Mouse (Mus musculus) heart, adult 2 months (tissue): ENCODE measurements around the gene Tex10. TPM values are rescaled to one million over a fixed set of nuclear protein-coding genes. Genes with fewer than 3 reads are reported as not detected.

Source experiments
- DNase-seq, 2 experiments: peaks; one replicate each; pipeline ENCODE4 v3.0.0; 2021
- H3K27ac ChIP-seq: fragments of 200-600 bp; 2 replicates; pipeline ENCODE4 v1.8.1; 2022
- H3K27me3 ChIP-seq: fragments of 200-500 bp; 2 replicates; pipeline ENCODE4 v1.6.1; 2012; ENCODE audit warnings: mild to moderate bottlenecking, low read length, inconsistent platforms, mixed read lengths; ENCODE audit not compliant: control insufficient read depth, insufficient read depth
- H3K36me3 ChIP-seq: fragments of 200-500 bp; 2 replicates; pipeline ENCODE4 v1.6.1; 2012; ENCODE audit warnings: low read length, inconsistent platforms; ENCODE audit not compliant: control insufficient read depth, insufficient read depth
- H3K4me1 ChIP-seq: fragments of 200-500 bp; 2 replicates; pipeline ENCODE4 v1.6.1; 2011; ENCODE audit warnings: low read length; ENCODE audit not compliant: control insufficient read depth, insufficient read depth
- H3K4me3 ChIP-seq: fragments of 200-600 bp; 2 replicates; pipeline ENCODE4 v1.8.1; 2022
- H3K79me2 ChIP-seq: fragments of 200-500 bp; replicated peaks from 2 replicates; pipeline ENCODE4 v1.6.1; 2012; ENCODE audit warnings: mild to moderate bottlenecking, inconsistent platforms, low read length, moderate library complexity, mixed read lengths; ENCODE audit not compliant: control insufficient read depth, insufficient read depth
- H3K9ac ChIP-seq: fragments of 200-500 bp; 2 replicates; pipeline ENCODE4 v1.6.1; 2012; ENCODE audit warnings: low read depth, mild to moderate bottlenecking, control low read depth, inconsistent platforms, low read length, mixed read lengths
- CTCF ChIP-seq: fragments of 200-600 bp; IDR thresholded peaks from 2 replicates; pipeline ENCODE4 v1.8.1; 2022; ENCODE audit warnings: antibody characterized with exemption, mild to moderate bottlenecking, moderate library complexity
- EP300 ChIP-seq: fragments of 200-500 bp; IDR thresholded peaks from 2 replicates; pipeline ENCODE4 v1.6.1; 2011; ENCODE audit warnings: low read depth, low read length, control low read depth; ENCODE audit not compliant: insufficient read depth
- POLR2A ChIP-seq: fragments of 200-500 bp; IDR thresholded peaks from 2 replicates; pipeline ENCODE4 v1.6.1; 2011; ENCODE audit warnings: mild to moderate bottlenecking, low read depth, low read length, control low read depth; ENCODE audit not compliant: insufficient read depth
- WGBS: fragments of 180-500 bp; shearing (Covaris S2); methylation state at CpG from one replicate; pipeline ENCODE4 v1.1.7; 2018; 5-methylcytosine and 5-hydroxymethylcytosine counted together
- intact Hi-C: fragments of 180-260 bp; cut with DNase I; formaldehyde crosslinking; loops from one replicate; pipeline ENCODE4 v1.15.1; 2025
- polyA plus RNA-seq: library from polyadenylated mRNA; depleted of rRNA; stranded (reverse); fragments of >200 nt; gene quantifications from 2 replicates; pipeline ENCODE4 v1.2.3, GENCODE M21; 2012
- total RNA-seq, 2 experiments: library from RNA; stranded (reverse); gene quantifications; 2 replicates each; pipeline ENCODE4 v1.2.3; 2021

The Tex10 gene
- total and polyA plus RNA-seq, 3 experiments = 7.9 to 9.0 (median 8.0) TPM

DNA sequence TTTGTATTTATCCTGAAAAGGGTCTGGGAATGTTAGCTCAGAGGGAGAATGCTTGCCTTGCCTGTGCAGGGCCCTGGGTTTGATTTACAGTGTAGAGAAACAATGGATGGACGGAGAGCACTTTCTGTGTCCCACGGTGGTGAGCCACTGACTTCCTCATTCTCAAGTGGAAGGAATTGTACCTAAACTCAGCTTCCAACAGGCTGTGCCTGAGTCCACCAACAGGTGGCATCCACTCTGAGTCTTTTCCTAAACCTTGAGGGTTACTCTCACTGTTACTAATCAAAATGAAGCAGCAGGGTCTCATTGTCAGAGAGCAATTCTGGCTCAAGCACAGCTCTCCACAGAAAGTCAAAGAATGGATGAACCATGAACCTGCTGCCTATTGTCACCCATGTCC lies 8.0 kb upstream of the Tex10 start:
- Histone ChIP-seq H3K27ac (no peak overlapping the region), H3K36me3 (no peaks in the 10 kb centered on the region), H3K79me2 (no peaks in the 10 kb centered on the region), H3K27me3 (no peaks in the 10 kb centered on the region), H3K4me1 (no peaks in the 10 kb centered on the region), H3K9ac (no peak overlapping the region), H3K4me3 (no peak overlapping the region)
- DNase-seq = peak in 1 of 2 experiments; percentile 9
- peak; percentile 70 for TF ChIP-seq CTCF
- TF ChIP-seq POLR2A = no peak
- intact Hi-C loops = loop anchor here (2.0 to 5.0 kb wide), 2 partner anchors 76 to 200 kb away; no protein-coding TSS in a partner anchor
- WGBS = 21% methylated on average over 2 of the region's 2 CpGs

DNA sequence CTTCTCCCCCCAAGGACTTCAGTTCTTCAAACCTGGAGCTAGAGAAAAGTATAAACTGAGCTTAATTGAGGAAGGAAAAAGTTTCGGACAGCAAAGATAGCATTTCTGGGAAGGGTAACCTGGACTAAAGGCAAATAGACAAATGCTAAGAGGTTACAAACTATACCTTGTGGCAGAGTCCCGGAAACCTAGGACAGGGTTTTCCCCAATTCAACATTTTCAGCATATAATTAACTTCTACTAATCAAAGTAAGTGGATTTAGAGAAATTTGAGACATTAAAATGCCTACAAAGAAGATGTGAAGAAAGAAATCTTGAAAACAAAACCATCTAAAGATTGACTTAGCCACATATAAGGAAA lies 372 bp upstream of the Tex10 start:
- Histone ChIP-seq H3K4me3 (peak overlapping the region; percentile 79), H3K36me3 (no peaks in the 10 kb centered on the region; the same call in 1 of the 2 replicates), H3K4me1 (peaks cover 2% of the 10 kb centered on the region; the same call in 1 of the 2 replicates), H3K79me2 (no peaks in the 10 kb centered on the region; the same call in 1 of the 2 replicates), H3K9ac (peak overlapping the region; percentile 61; the same call in 1 of the 2 replicates), H3K27me3 (no peaks in the 10 kb centered on the region), H3K27ac (peak overlapping the region; percentile 75)
- no peak for DNase-seq
- TF ChIP-seq CTCF (no peak), POLR2A (no peak), EP300 (no peak)
- WGBS = 58% methylated on average over 2 of the region's 2 CpGs
- intact Hi-C loops = loop anchor here (2.0 to 5.0 kb wide), 2 partner anchors 65 to 196 kb away; partner anchors contain the start of genes Erp44, Invs and Msantd3

DNA sequence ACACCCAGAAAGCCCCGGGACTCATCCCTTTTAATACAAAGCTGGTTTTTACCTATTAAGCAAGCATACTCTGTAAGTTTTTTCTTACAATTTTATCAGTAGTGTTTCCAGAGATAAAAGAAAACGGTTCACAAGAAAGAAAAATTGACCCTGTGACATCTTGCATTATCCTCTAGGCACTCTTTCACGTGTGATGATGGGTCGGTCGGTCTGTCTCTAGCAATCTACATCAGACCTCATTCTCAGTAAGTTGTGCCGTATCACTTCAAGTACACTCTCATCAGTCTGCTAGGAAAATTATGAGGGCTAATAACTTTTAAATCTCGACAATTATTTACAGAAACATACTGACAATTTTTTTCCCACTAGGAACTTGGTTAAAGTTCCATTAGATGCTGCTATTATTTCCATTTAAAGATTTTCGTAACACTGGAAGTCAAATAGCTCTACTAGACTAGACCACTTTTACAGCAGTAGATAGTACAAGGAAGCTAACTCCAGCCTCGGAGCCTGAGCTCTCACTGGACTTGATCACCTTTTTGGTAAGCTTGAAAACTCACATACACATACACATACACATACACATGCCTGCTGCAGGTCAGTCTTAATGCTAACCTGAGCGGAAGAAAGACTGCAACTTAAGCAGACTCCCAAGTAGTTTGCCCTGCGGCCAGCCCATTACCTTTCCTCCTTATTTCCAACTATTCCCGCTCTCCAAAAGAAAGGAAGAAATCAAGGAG lies 1.0 kb downstream of the Tex10 start:
- 11% methylated on average over 12 of the region's 12 CpGs for WGBS
- Histone ChIP-seq H3K36me3 (no peaks in the 10 kb centered on the region; the same call in 1 of the 2 replicates), H3K4me3 (peak overlapping the region; percentile 79), H3K27ac (peak overlapping the region; percentile 75), H3K4me1 (peaks cover 2% of the 10 kb centered on the region; the same call in 1 of the 2 replicates), H3K79me2 (no peaks in the 10 kb centered on the region; the same call in 1 of the 2 replicates), H3K27me3 (no peaks in the 10 kb centered on the region), H3K9ac (peak overlapping the region; percentile 87)
- intact Hi-C loops = loop anchor here (5.0 kb wide), 1 partner anchor 195 kb away; the partner anchor contains the start of genes Erp44 and Invs
- DNase-seq = no peak
- TF ChIP-seq EP300 (no peak), POLR2A (no peak), CTCF (no peak)

DNA sequence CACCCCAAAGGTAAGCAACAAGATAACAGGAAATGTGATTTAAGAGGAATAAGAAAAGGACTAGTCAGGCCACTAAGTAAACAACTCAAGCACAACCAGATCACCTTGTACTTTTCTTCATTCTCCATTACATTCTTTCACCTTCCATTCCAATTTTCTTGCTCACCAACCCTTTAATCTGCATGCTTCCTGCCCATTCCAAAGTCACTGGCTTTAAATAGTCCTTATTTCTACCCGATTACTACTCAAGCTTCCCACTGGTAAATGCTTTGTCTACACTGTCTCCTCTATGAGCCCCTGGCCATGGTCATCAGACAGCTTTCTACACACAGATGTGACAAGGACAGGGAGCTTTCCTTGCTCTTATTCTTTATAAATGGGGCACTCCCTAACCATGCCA lies 2.3 kb downstream of the Tex10 start:
- intact Hi-C loops = loop anchor here (5.0 kb wide), 1 partner anchor 194 kb away; the partner anchor contains the start of genes Erp44 and Invs
- 27% methylated on average over 1 of the region's 1 CpGs for WGBS
- no peaks in the 10 kb centered on the region; the same call in 1 of the 2 replicates for H3K36me3 ChIP-seq
- H3K27ac ChIP-seq = no peak overlapping the region
- no peak overlapping the region for H3K9ac ChIP-seq
- H3K27me3 ChIP-seq = no peaks in the 10 kb centered on the region
- peaks cover 2% of the 10 kb centered on the region; the same call in 1 of the 2 replicates for H3K4me1 ChIP-seq
- TF ChIP-seq CTCF (no peak), POLR2A (no peak), EP300 (no peak)
- no peak overlapping the region for H3K4me3 ChIP-seq
- no peak for DNase-seq
- no peaks in the 10 kb centered on the region; the same call in 1 of the 2 replicates for H3K79me2 ChIP-seq

DNA sequence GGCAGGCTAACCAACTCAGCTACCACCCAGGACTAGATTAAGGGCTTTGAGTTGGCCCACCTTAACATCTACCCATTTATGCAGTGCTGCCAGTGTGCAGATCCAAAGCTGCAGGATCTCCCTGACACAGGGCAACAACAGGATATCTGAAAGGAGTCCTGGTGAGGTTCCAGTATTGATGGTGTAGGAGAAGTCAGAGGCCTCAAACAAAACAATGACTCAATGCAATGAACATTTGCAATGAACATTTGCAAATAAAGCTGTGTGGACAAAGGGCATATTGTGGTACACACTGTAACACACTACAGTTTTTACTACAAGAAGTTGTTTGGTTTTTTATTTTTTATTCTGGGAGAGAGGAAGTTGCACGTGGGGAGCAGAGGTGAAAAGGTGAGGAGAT lies 12.2 kb downstream of the Tex10 start:
- no peak overlapping the region for H3K27ac ChIP-seq
- no peaks in the 10 kb centered on the region; the same call in 1 of the 2 replicates for H3K4me1 ChIP-seq
- 67% methylated on average over 1 of the region's 1 CpGs for WGBS
- H3K27me3 ChIP-seq = no peaks in the 10 kb centered on the region
- no peak overlapping the region for H3K9ac ChIP-seq
- no peaks in the 10 kb centered on the region; the same call in 1 of the 2 replicates for H3K36me3 ChIP-seq
- TF ChIP-seq EP300 = no peak
- TF ChIP-seq CTCF = no peak
- TF ChIP-seq POLR2A = no peak
- DNase-seq = no peak
- intact Hi-C loops = no loop called here
- H3K79me2 ChIP-seq = no peaks in the 10 kb centered on the region
- no peak overlapping the region for H3K4me3 ChIP-seq

DNA sequence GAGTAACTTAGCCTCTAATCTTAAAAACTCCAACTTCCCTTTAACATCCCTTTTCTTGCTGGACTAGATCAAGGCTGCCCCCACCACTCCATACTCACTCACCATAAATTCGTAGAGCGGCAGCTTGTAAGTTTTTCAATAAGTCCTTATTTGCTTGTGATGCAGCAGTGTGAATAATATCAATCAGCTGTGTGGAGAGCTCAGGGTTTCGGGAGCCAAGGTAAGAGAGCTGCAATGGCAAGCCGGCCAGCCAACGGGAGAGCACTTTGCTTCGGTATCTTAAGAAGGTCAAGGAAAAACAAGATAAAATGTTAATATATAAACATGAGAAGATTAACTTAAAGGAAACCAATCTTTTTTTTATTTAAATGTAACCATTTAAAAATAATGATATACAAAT lies 14.8 kb downstream of the Tex10 start:
- intact Hi-C loops = no loop called here
- Histone ChIP-seq H3K4me3 (no peak overlapping the region), H3K27ac (no peak overlapping the region), H3K4me1 (no peaks in the 10 kb centered on the region; the same call in 1 of the 2 replicates), H3K9ac (no peak overlapping the region), H3K79me2 (no peaks in the 10 kb centered on the region), H3K27me3 (no peaks in the 10 kb centered on the region), H3K36me3 (no peaks in the 10 kb centered on the region; the same call in 1 of the 2 replicates)
- TF ChIP-seq CTCF (no peak), POLR2A (no peak), EP300 (no peak)
- WGBS = 87% methylated on average over 6 of the region's 6 CpGs
- no peak for DNase-seq
